Mouse (Mus musculus) induced T-regulatory cell, adult 2 months (primary cell): ENCODE results near the gene A730071L15Rik.
A peak's percentile ranks its signal among the peaks of the same experiment; 100 is the strongest.

Source experiments
- DNase-seq: peaks from one replicate; pipeline ENCODE4 v3.0.0-alpha.2; 2012; ENCODE audit warnings: low read depth

Gene A730071L15Rik

GRCm38 (mm10) chr11:6199410-6200086 is at the start of gene A730071L15Rik:
TSS of gene A730071L15Rik (plus strand) at chr11:6200029.
- no peak for DNase-seq

GRCm38 (mm10) chr11:6152864-6153263 is 47.0 kb upstream of the A730071L15Rik start:
- peak; percentile 49 for DNase-seq

GRCm38 (mm10) chr11:6154211-6154701 is 45.6 kb upstream of the A730071L15Rik start:
- no peak for DNase-seq

- no peak for DNase-seq
Observed at GRCm38 (mm10) chr11:6156651-6157050, 43.2 kb upstream of the A730071L15Rik start.

DNA sequence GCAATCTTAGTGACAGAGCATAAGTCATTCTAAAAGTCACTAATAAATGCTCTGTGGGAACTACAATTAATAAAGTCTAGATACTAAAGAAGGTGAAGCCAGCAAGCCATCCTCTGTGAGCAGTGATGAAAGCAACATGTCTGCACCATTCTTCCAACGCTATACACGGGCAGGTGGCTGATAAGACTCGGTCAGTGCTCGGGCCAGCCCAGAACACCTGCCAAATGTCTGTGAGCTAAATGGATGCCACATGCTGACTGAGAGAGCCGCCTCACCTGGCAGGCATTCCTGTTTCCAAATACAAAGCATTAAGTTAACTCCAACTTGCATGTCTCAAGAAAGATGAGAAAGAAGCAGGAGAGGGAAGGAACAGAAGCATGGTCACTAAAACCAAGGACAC is 42.7 kb upstream of the A730071L15Rik start:
- no peak for DNase-seq

DNA sequence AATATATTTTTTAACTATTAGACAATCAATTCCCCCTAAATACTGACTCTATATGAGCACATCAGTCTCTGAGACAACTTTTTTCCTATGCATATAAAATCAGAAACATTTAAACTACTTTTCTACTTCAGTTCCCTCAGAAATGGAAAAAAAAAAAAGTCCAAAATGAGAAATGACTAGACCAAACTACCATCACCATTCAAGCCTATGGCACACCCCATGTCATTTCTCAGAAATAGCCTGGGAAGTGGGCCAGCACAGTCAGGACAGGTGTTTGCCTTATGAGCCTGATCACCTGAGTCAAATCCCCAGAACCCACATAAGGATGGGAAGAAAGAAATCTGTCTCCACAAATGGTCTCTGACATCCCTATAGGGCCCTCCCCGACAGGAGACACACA is 41.3 kb upstream of the A730071L15Rik start:
- no peak for DNase-seq

DNA sequence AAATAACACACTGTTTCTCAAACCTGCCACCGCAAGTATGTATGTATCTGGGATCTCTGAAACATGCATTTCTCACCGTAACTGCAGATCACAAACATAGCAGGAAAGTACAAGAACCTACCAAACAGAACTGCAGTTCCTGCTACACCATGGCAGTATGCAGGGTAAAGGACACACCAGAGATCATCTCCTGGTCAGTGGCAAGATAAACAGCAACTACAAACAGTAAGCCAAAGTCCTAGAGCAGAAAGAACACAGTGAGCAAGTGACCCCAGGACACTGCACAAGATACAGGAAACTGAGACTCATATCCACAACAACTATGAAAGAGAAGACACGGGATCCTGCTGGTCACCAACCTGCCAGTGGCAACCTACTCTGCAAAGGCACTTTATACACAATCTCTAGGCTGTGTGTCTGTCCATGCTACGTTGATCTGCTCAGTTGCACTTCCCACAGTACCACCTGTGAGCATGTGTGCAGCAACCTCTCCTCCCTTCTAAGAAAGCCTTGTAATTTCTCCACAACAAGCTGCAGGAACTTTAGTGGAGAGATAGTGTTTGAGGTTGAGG is 40.0 kb upstream of the A730071L15Rik start:
- no peak for DNase-seq

GRCm38 (mm10) chr11:6160663-6161271 is 39.1 kb upstream of the A730071L15Rik start:
- no peak for DNase-seq

- no peak for DNase-seq
Observed at GRCm38 (mm10) chr11:6161549-6161948, 38.3 kb upstream of the A730071L15Rik start.

DNA sequence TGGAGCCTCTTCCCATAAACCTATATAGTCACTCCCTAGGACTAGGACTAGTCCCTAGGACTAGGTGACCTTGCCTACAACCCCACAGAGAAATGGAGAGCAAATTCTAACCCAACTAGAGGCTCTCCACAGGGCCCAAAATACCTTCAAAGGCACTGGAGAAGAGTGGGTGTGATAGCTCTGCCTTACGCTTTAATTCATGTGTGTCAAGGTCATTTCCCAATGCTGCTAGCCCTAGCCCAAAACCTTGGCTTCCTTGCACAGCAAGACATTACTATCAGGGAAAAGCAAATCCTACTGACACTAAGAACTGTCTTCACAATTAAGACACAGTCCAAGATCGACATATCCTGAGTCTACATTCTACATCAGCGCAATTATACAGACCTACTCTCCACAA is 36.8 kb upstream of the A730071L15Rik start:
- DNase-seq, result no peak

GRCm38 (mm10) chr11:6163706-6164105 is 36.1 kb upstream of the A730071L15Rik start:
- no peak for DNase-seq

- DNase-seq, result no peak
Observed at GRCm38 (mm10) chr11:6164781-6165180, 35.0 kb upstream of the A730071L15Rik start.

DNA sequence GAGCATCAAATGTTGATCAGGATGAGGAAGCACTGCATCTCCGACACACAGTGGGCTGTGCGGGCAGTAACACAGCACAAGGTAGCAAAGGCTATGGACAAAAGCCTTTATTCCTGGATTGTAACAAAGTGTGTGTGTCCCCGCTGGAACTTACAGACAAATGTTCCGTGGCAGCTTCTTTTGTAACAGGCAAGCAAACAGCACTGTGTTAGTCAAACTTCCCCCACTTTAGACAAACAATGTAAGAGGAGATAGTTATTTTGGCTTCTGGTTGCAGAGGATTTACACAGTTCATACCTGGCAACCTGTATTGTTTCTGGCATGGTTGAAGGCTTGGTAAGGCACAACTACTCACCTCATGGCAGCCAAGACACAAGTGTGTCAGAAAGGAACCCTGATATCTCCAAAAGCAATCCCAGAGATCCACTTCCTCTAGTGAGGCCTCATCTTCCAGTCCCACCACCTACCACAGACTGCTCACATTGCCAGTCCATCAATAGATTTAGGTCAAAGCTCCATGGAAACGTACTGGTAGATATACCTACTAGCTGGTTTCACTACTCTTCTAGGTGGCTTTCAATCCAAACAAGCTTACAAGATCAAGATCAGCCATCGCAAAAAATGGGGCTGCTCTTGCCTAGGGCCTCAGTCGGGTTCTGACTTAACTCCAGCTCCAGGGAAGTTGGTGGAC is 34.3 kb upstream of the A730071L15Rik start:
- no peak for DNase-seq

DNA sequence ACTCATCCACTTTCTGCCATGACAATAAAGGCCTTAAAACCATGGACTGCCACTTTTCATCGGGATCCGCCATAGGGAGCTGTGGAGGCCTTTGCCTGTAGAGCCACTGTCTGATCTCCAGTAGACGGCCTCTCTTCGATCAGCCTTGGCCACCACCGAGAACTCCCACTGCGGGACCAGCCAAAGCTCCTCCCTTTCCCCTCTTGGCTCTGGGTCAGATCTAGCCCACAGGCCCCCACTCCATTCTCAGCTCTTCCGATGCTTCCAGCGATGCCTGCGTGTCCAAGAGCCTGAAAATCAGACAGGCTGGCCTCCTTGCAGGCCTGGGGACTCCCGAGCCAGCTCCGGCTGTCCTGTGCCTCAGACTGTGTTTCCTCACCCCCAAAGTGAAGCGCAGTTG is 33.5 kb upstream of the A730071L15Rik start:
- DNase-seq, result no peak

DNA sequence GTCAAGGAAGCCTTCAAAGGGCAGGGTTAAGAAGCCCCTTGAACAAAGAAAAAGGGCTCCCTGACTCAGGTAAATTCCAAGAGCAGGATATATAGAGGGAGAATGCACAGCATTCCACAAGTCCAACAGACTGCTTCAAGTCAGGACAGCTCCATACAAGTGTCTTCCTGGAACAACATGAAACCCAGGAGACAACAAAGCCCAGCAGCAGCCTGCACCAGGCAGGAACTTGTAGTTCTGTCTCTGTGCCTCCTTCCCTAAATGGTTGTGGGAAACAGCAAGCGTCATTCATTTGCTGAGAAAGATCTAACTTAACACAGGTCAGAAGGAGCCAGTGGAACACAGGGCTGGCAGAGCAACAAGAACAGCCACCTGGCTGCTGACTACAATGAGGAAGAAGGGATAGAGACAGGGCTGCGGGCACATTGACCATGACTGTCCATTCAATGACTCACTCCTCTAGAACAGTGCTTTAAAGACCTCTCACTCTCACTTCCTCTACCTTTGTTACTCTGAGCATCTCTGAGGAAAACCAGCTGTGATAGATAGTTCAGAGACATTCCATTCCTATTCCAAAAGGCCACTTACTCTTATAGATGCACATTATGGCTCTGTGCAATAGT is 30.7 kb upstream of the A730071L15Rik start:
- DNase-seq, result no peak

DNA sequence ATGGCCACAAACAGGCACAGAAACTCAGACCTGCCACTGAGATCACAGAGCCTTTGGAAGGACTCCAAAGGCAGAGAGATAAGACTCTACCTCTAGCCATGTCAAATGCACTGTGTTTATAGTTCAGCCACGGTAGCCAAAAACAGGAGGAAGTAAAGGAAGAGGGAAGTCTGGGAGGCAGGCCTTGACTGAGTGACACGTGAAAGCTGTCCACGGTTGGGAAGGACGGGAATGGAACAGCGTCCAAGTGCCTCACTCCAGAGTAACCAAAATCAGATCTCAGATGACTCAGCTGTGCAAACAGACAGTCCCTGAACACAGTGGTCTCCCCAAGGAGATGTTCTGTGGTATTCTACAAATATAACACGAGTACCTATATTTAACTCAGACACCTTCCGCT is 25.1 kb upstream of the A730071L15Rik start:
- DNase-seq, result no peak

DNA sequence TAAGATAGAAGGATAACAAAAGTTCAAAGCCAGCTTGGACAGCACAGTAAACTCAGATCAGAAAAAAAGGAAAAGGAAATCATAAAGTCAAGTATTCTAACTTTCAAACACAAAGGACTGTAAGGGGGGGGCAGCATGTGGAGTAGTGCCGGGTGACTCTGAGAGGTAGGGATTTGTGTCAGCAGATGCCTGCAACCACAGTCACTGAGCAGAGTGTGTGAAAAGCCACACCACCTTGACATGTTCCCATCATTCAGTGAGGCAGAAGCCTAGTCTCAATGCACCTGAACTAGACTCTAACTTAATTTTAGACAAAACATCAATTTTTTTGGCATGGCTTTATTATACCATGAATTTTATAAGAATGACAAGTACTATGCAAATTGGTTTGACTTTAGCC is 24.3 kb upstream of the A730071L15Rik start:
- no peak for DNase-seq

GRCm38 (mm10) chr11:6177781-6178420 is 21.9 kb upstream of the A730071L15Rik start:
- peak; percentile 39 for DNase-seq

DNA sequence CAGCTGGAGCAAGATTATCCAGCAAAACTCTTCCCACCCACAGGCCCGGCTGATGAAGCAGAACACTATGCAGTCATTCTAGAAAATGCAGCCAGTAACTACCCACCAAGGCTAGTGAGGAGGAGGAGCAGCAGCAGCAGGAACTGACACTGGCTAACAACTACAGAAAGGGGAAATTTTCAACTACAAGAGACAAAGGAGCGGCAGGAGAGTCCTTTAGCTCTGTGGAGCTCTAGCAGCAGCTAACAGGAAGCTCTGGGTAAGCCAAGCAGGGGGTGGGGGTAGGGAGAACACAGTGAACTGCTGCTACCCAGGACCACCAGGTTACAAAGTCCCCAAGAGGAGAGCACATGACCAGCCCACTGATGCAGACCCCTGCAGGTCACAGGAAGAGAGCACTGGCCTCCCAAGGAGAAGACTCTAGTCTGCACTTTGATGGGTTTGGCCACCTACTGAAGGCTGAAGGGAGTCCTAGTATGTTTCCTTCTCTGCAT is 21.1 kb upstream of the A730071L15Rik start:
- peak; percentile 82 for DNase-seq

DNA sequence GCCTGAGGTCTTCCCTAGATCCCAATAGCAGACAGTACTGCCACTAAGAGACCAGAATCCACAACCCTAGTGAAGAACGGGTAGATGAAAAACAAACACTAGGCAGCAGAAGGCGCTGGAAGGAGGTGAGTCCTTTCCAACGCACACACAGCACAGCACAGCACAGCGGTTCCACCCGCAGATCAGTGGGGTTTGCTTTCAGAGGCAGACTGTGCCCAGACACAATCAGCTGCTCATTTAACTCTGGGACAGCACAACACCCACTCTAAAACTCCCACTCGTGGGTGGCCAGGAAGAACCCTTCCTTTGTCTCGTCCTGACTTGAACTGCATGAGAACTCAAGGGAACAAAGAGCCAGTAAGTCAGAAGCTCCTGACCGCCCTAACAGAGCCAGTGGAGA is 20.6 kb upstream of the A730071L15Rik start:
- DNase-seq, result peak; percentile 72

DNA sequence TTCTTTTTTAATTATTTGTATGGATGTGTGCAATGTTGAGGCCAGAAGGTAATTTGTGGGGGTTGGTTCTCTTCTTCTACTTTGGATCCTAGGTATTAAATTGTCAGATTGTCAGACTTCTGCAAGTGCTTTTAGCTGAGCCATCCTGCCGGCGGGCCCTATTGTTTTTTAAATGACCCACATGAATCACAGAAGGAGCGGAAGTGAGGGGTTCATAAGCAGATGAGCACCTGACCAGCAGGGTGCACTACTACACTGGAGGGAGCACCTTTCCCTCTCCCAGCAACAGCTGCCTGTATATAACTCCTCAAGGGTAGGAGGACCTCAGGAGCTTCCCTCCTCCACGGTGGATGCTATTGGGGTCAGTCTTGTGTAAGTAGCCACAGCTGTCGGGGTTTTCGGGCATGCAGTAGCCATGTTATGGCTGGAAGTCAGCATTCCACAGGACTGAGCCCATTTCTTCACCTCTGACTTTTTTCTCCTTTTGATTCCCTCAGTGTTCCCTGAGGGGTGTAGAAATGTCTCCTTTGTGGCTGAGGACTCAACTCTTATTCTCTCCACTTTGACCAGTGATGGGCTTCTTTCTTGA is 18.9 kb upstream of the A730071L15Rik start:
- peak; percentile 83 for DNase-seq
